Mouse (Mus musculus) small intestine, adult 2 months (tissue): ENCODE measurements around the gene Prdx6b.

Source experiments
- CTCF ChIP-seq: fragments of 200-500 bp; IDR thresholded peaks from 2 replicates; pipeline ENCODE4 v1.5.1; 2012; ENCODE audit warnings: low read depth, mild to moderate bottlenecking, control low read depth, inconsistent platforms, low read length, moderate library complexity, mixed read lengths; ENCODE audit not compliant: insufficient replicate concordance, insufficient read length; ENCODE audit errors: extremely low read depth
- POLR2A ChIP-seq: fragments of 200-500 bp; IDR thresholded peaks from 2 replicates; pipeline ENCODE4 v1.6.1; 2012; ENCODE audit warnings: low read depth, mild to moderate bottlenecking, control low read depth, inconsistent platforms, low read length, moderate library complexity

DNA sequence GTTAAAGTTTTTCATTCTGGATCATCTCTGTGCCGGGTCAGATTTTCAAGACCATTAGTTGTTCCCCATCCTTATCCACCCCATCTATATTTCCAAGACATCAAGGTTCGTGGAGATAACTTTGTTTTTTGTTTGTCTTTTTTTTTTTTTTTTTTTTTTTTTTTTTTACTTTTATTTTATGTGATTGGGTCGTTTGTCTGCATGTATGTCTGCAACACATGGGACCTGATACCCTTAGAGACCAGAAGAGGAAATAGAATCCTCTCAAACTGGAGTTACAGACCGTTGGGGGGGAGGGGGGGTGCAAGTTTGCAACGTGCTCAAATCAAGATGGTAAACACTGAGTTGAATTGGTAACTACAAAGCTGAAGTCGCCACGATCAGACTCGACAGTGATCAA, at the start of gene Prdx6b:
- TF ChIP-seq CTCF (no peak), POLR2A (no peak)
